In genomic region chr7:111778212-111778611, GRCm38 (mm10) we compare ENCODE assay signal across 8 mouse cellular contexts. TPM values are rescaled to one million over a fixed set of nuclear protein-coding genes. Genes with fewer than 3 reads are reported as not detected.
DNase-seq lines count a peak whose midpoint lies in the region; ATAC-seq and TF ChIP-seq lines count a peak whose summit lies in the region.

No protein-coding gene starts in this region.

- intact Hi-C loops in gastrocnemius, adult 2 months (cut with DNase I) = no loop called here
- intact Hi-C loops in gastrocnemius, postnatal 36 days (cut with DNase I) = no loop called here

- peak overlapping the region; percentile 74 for H3K4me3 ChIP-seq in gastrocnemius, adult 2 months
- peak overlapping the region; percentile 61 for H3K4me3 ChIP-seq in forebrain, embryonic 16.5 days (replicated peaks; ENCODE audit: low read length)
- H3K4me3 ChIP-seq in kidney, embryonic 15.5 days (replicated peaks) = peak overlapping the region; percentile 57
- H3K4me3 ChIP-seq in midbrain, embryonic 15.5 days = peak overlapping the region; percentile 56

- peak overlapping the region; percentile 98 for H3K4me2 ChIP-seq in forebrain, embryonic 16.5 days (ENCODE audit: low read length)
- H3K4me2 ChIP-seq in kidney, embryonic 15.5 days = peak overlapping the region; percentile 92
- H3K4me2 ChIP-seq in midbrain, embryonic 15.5 days = peak overlapping the region; percentile 98

- ATAC-seq in forebrain, embryonic 16.5 days = no peak
- ATAC-seq in kidney, embryonic 15.5 days (replicated peaks; ENCODE audit: low FRiP score) = no peak
- no peak for ATAC-seq in midbrain, embryonic 15.5 days (replicated peaks)
- no peak for ATAC-seq in cerebellum, adult (ENCODE audit: insufficient number of reproducible peaks, low FRiP score, low TSS enrichment)

- peaks cover 21% of the 10 kb centered on the region for H3K4me1 ChIP-seq in forebrain, embryonic 16.5 days (replicated peaks; ENCODE audit: control insufficient read depth, insufficient read depth, low read length)
- H3K4me1 ChIP-seq in kidney, embryonic 15.5 days = peaks cover 46% of the 10 kb centered on the region
- H3K4me1 ChIP-seq in midbrain, embryonic 15.5 days = peaks cover 18% of the 10 kb centered on the region

- peak overlapping the region; percentile 62 for H3K27ac ChIP-seq in gastrocnemius, adult 2 months
- H3K27ac ChIP-seq in forebrain, embryonic 16.5 days (ENCODE audit: low read length) = no peak overlapping the region
- H3K27ac ChIP-seq in kidney, embryonic 15.5 days = no peak overlapping the region
- H3K27ac ChIP-seq in midbrain, embryonic 15.5 days = no peak overlapping the region

- H3K9me3 ChIP-seq in forebrain, embryonic 16.5 days (ENCODE audit: control insufficient read depth, low read length) = no peaks in the 10 kb centered on the region
- no peaks in the 10 kb centered on the region for H3K9me3 ChIP-seq in kidney, embryonic 15.5 days (replicated peaks)
- H3K9me3 ChIP-seq in midbrain, embryonic 15.5 days = no peaks in the 10 kb centered on the region

- peak overlapping the region; percentile 64 for H3K9ac ChIP-seq in forebrain, embryonic 16.5 days (replicated peaks; ENCODE audit: low read depth, low read length)
- H3K9ac ChIP-seq in kidney, embryonic 15.5 days = peak overlapping the region; percentile 29; the same call in 1 of the 2 replicates
- peak overlapping the region; percentile 57; the same call in 1 of the 2 replicates for H3K9ac ChIP-seq in midbrain, embryonic 15.5 days

- no peak for TF ChIP-seq CTCF in gastrocnemius, adult 2 months (IDR thresholded peaks at IDR 0.05)

- no peaks in the 10 kb centered on the region for H3K36me3 ChIP-seq in forebrain, embryonic 16.5 days (ENCODE audit: control insufficient read depth, insufficient read depth)
- H3K36me3 ChIP-seq in kidney, embryonic 15.5 days = no peaks in the 10 kb centered on the region
- H3K36me3 ChIP-seq in midbrain, embryonic 15.5 days (replicated peaks) = no peaks in the 10 kb centered on the region

- 73% methylated on average over 7 of the region's 7 CpGs for WGBS in forebrain, embryonic 16.5 days
- WGBS in kidney, embryonic 15.5 days = 79% methylated on average over 7 of the region's 7 CpGs
- 82% methylated on average over 7 of the region's 7 CpGs for WGBS in midbrain, embryonic 15.5 days

- DNase-seq in gastrocnemius, adult 2 months = no peak
- DNase-seq in gastrocnemius, adult 18-20 months (ENCODE audit: low spot score) = no peak
- DNase-seq in gastrocnemius, postnatal 36 days = no peak
- DNase-seq in layer of hippocampus, adult 8-10 months (ENCODE audit: low spot score in 2 of 2) = no peak

- no peaks in the 10 kb centered on the region; the same call in 1 of the 2 replicates for H3K27me3 ChIP-seq in forebrain, embryonic 16.5 days (replicated peaks; ENCODE audit: control insufficient read depth, insufficient read depth, low read length)
- peaks cover 29% of the 10 kb centered on the region for H3K27me3 ChIP-seq in kidney, embryonic 15.5 days
- no peaks in the 10 kb centered on the region; the same call in 1 of the 2 replicates for H3K27me3 ChIP-seq in midbrain, embryonic 15.5 days (replicated peaks)

RNA-seq across cellular contexts. Expression of gene Galnt18, which starts 1.6 kb away (rescaled TPM):
- 1 to 10 TPM; 3.1 to 4.4 TPM for total RNA-seq in gastrocnemius, adult 2 months (2021)
- 1 to 10 TPM; 2.6 to 3.2 TPM for total RNA-seq in gastrocnemius, adult 18-20 months (2021)
- 12.0 and 13.6 TPM in 2 replicates for polyA plus RNA-seq in forebrain, embryonic 16.5 days (2015; fragmentation: Nextera tagmentation; extraction: Ambion mirVana)
- polyA plus RNA-seq in kidney, embryonic 15.5 days (2015; fragmentation: Nextera tagmentation; extraction: Ambion mirVana) = 29.2 and 31.8 TPM in 2 replicates
- 16.8 and 17.9 TPM in 2 replicates for polyA plus RNA-seq in midbrain, embryonic 15.5 days (2015; fragmentation: Nextera tagmentation; extraction: Ambion mirVana)
- 1 to 10 TPM; 3.8 to 3.9 TPM for total RNA-seq in gastrocnemius, postnatal 36 days (2021)
- 10 to 100 TPM; 47.4 to 55.6 (median 53.4) TPM for total RNA-seq in layer of hippocampus, adult 8-10 months (2022)

Comparison
In these comparisons a context has a peak if more than half of its experiments do, and no peak if none do; other contexts are left out.
1. RNA of gene Galnt18, which starts 1.6 kb away (total RNA-seq): 47.4 to 55.6 TPM in layer of hippocampus, adult 8-10 months; 3.1 to 4.4 TPM in gastrocnemius, adult 2 months, 3.8 to 3.9 TPM in gastrocnemius, postnatal 36 days and 2.6 to 3.2 TPM in gastrocnemius, adult 18-20 months; every median in the first group is over 4 times any median in the second.
2. Peak in every context shown above with its lines, with median percentiles within 50 percentile points of each other: H3K4me3 ChIP-seq, H3K4me2 ChIP-seq and H3K9ac ChIP-seq.